Mouse (Mus musculus): ENCODE measurements around the gene Tle4.

Tle4 gene

DNA sequence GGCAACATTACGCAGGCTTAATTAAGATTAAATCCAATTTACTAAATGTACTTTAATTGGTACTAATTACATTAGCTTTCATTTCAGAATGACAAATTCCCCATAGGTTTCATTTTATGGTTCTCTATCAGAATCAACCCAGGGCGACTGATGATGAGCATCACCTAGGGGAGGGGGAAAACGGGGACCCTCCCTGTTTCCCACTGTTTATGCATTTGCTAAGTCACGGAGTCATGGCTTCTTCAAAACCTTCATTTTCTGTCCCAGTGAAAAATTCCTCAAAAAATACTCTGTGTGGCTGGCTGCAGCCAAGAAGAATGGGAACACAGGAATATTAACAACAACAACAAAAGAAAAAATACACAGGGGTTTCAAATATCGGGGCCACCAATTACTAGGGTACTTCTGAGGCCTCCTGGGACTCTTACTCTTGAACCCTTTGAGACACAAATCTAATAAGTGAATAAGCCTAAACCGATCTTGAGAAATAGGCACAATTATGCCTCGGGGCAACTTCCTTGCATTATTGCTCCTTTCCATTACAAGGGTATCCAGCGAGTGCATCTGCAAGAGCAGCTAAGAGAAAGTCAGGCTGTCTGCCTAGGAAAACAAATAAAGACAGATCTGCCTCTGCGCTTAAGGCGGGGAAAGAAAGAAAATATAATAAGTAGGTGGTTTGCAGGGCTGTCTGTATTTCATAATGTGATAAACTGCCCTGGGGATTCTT lies 5.9 kb downstream of the Tle4 start:
- no peak for DNase-seq (ENCODE audit: low read depth, low spot score)

DNA sequence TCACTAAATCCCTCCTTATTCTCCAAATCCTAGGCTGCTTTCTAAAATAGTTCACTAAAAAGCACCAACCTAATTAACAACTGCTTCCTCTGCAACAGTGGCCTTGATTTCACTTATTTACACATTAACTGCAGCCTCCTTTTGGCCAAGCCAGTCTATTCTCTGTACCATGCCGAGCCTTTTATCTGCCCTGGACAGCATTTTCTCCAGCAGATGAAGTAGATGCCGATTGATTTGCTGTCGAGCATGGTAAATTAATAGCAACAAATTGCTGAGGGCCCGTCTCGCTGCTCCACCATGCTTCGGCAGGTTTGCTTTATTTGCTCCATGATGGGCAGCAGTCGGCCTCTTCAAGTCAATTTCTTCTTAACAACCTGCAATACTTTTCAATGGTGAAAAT lies 7.7 kb downstream of the Tle4 start:
- DNase-seq (ENCODE audit: low read depth, low spot score): no peak

DNA sequence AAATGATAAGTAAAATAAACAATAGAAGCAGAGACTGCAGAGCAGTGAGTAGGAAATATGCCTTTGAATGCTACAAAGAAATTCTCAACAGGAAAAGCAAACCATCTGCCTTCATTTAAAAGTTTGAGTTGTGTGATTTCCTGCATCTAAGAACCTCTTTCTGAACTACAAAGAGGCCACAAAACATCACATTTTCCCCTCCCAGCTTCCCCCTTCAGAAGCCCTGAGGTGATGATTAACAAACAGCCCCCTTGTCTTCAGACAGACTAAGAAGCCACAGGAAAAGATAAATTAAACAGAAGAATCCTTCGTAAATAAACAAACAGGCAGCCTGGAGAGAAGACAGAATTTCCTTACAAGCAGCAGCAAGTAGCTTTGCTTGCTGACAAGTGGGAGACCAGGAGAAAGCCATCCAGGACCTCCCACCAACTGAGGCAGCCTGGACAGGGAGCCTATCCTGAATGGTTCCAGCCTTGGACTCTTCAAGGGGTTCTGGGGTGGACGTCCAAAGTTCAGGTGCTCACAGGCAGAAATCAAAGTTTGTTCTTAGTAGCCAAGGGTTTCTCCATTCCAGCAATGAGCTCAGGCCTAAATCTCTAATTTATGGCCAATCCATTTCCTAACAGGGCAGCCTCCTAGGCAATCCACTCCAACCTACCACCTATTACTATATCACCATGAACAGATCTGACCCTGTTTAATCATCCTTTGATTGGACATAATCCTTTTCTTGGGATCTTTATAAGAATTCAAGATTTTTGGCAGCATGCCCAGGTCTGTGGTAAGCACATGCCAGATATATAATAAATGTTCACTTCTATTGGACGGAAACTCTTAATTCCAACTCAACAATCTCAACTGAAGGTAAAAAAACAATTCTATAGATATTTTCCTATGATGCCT lies 9.4 kb downstream of the Tle4 start:
- DNase-seq (ENCODE audit: low read depth, low spot score): peak; percentile 44

DNA sequence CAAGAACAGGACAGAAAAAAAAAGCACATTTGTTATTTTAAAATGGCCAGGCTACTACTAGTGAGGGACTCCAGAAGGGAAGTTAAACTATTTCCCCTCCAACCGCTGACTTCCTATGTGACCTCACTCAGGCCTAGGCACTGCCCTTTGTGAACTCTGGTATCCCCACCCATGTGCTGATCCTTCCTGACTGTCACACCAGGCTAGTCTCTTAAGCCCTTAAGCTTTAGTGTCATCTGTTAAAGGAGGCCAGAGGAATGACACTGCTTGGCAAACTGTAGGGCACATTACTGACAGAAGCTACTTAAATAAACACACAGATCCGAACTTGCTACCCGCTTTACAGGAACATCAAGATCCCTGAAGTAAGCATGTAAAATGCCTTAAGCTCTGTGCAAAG lies 11.7 kb downstream of the Tle4 start:
- DNase-seq (ENCODE audit: low read depth, low spot score): no peak

DNA sequence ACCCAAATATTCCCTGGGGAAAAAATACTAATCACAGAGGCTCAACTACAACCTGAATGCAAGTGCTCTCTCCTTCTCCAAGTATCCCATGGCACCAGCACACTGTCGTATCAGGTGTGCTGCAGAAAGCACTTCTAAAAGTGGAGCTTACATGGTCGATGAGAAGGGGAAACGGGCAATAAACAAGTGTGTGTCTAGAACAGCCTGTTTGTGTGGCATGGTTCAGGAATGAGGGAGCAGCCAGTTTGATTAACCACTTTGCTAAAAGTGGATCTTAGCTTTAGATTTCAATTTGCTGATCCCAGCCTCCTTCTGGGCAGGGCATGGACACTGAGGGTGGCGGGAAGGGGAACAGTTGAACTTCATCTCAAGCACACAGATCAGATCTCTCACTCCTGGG lies 12.1 kb downstream of the Tle4 start:
- DNase-seq (ENCODE audit: low read depth, low spot score): no peak

- DNase-seq (ENCODE audit: low read depth, low spot score): no peak
Observed at GRCm38 (mm10) chr19:14585235-14585634, 12.6 kb downstream of the Tle4 start.

GRCm38 (mm10) chr19:14578698-14579097 lies 19.2 kb downstream of the Tle4 start:
- no peak for DNase-seq (ENCODE audit: low read depth, low spot score)

DNA sequence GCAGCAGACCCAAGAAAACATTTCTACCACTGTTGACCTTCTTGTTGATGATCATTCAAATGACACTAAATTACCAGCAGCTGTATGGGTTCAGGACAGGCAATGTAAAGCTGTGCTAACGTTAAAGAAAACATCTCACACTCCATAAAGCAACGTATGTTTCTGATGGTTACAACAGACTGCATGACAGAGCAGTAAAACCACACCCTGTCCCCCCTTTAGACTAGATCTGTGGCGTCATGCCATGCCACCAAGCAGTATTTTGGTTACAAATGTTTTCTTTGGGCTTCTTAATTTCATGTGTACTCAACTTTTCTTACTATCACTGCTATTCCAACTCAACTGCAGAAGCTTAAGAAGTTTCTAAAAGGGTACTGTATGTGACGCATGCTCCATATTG lies 19.8 kb downstream of the Tle4 start:
- no peak for DNase-seq (ENCODE audit: low read depth, low spot score)

DNA sequence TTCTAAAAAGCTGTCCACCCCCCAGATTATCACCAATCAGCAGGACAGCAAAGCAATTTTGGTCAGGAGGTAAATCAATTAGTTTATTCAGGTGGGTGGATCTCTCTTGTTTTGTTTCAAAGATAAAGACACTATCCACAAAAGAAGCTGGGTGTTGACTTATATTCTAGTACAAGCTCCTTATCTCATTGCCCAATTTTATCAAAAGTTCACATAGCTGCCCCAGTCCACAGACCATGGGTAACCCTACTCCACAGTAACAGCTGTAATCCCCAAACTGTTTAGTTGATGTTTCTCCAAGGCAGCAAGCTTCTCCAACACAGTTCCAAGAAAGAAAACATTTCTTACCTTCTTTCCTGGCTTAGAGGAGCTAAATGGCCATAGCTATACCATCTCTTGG lies 21.5 kb downstream of the Tle4 start:
- DNase-seq (ENCODE audit: low read depth, low spot score): no peak

DNA sequence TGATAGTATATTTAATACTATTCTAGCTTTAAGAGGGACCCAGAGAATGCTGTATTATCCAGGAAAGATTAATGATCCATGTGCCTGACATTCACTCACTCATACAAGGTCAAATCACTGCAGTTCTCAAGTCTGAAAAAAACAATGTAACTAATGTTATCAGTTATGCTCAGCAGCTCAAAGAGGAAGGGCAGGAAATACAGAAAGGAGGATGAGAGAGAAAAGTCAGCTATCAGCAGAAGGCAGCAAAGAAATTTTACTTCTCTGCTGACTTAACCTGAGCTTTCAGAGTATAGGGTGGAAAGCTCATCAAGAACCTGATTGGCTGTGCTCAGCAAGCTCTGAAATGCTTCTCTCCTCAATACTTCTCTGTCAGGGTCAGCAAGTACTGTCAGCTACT lies 29.0 kb downstream of the Tle4 start:
- DNase-seq (ENCODE audit: low read depth, low spot score): no peak

DNA sequence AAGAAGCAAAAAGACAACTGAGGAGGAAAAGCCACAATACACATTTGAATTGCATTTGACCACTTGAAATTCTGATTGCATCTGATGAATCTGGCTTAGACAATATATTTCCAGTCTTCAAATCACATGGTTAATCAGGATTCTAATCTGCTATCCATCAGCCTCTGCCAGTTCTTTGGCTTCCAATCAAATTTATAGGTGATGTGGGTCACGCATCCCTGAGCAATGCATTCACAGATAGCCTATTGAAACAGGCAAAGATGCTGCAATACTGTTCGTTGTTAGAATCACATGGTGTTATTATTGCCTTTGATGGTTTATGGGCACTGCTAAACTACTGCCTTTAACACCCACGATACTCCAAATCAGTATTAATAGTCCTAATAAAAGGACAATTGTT lies 30.8 kb downstream of the Tle4 start:
- DNase-seq (ENCODE audit: low read depth, low spot score): no peak

DNA sequence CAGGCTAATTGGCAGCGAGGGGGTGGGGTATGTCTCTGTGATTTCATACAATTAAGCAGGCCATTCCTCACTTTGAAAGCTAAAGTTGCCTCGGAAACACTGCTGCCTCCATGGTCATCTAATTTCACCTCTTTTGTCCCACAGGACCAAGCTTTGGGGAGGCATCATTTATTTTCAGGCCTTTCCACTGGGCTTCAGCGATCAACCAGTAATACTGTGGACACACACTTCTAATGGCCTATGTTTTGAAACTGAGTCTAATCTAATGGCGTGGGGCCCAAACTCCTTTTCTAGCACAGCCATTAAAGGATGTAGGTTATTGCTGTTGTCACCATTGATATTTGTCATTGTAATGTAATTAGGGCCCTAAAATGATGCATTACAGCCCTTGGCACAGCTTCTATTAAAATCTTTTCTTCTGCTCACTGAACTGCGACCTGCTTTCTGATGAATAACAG lies 31.3 kb downstream of the Tle4 start:
- DNase-seq (ENCODE audit: low read depth, low spot score): peak; percentile 44

DNA sequence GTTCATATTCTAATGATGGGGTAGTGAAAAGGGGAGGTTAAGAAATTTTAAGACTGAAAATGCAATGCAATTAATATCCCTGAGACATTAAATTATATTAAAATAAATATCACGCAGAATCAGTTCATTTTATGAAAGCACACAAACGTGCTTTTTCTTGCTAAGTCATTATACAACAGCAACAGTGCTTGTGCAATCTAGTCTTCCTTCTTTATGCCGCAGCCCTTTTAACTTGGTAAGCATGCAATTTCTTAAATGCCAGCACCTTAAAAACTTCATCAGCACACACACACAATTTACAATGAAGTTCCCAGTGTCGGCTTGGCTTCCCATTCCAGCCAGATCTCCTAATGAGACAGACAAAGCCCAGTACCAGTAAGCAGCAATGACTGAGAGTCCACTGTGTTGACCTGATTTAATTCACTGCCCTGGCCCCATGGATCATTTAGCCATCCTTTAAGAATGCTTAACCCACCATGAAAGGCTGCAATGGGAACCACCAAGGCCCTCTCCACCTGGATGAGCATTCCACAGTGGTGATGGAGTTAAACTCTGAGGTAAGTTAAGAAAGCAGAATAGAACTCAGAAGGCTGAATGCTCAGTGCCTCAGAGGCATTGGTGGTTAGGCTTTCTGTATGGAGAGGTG lies 32.3 kb downstream of the Tle4 start:
- no peak for DNase-seq (ENCODE audit: low read depth, low spot score)

DNA sequence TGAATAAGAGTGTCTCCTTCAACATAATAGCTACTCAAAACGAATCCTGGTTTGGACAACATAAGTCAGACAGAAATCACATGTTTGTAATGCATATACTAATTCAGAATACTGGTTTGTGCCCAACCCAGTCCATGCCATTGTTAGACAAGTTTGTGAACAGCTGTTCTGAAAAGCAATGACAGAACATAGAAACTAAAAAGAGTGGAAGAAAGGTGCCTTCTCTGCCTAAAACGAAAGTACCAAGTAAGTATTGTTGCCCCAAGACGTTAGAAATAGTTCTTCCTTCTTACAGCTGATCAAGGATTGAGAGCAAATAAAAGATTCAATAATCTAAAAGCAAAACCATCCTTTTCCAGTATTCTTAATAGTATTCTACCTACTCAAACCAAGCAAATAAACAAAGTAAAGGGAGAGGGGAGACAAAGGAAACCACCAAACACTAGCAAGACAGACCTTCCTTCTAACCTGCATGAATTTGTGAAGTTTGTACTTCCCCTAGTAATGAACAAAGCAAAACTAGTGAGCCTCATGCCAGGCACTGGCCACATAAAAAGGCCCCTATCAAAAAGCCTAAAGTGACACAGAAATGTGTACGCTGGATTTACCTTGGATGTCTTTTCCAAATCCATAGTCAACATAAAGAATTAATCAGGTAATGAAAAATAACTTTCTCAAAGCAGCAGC lies 34.4 kb downstream of the Tle4 start:
- no peak for DNase-seq (ENCODE audit: low read depth, low spot score)

DNA sequence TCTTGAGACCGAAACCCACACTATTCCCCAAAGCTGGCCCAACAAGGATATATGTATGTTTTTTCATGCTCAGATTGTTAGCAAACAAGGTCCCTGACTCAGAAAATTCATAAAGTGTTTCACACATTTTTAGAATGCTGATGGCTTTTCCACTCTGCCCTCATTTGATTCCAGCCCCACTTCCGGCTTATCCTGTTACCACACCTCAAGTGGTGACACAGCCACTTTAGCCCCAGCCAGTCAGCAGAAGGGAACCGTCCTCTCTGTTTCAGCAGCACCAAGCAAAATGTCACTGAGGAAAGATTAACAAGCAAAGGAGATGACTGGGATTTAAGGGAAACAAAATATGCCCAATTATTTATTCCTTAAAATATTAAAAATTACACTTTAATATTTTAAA lies 50.0 kb downstream of the Tle4 start:
- DNase-seq (ENCODE audit: low read depth, low spot score): no peak

GRCm38 (mm10) chr19:14547133-14547842 lies 50.6 kb downstream of the Tle4 start:
- no peak for DNase-seq (ENCODE audit: low read depth, low spot score)

GRCm38 (mm10) chr19:14545485-14545884 lies 52.4 kb downstream of the Tle4 start:
- no peak for DNase-seq (ENCODE audit: low read depth, low spot score)

DNA sequence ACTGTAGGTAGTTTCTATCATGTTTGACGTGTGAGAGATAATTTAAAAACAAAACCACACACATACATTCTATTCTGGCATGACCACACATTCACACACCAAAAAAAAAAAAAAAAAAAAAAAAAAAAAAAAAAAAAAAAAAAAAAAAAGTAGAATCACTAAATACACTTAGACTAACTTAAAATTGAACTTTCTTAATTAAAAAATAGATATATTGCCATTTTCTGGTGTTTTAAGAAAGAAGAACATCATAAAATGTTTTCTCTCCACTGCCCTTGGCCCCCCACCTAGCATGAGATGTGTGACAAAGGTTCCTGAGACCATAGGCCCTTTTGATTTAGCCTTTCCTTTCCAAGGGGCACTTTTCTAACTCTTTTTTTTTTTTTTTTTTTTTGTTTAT lies 54.5 kb downstream of the Tle4 start:
- no peak for DNase-seq (ENCODE audit: low read depth, low spot score)

- no peak for DNase-seq (ENCODE audit: low read depth, low spot score)
Observed at GRCm38 (mm10) chr19:14540678-14541077, 57.2 kb downstream of the Tle4 start.

GRCm38 (mm10) chr19:14536676-14537075 lies 61.2 kb downstream of the Tle4 start:
- no peak for DNase-seq (ENCODE audit: low read depth, low spot score)

- DNase-seq (ENCODE audit: low read depth, low spot score): no peak
Observed at GRCm38 (mm10) chr19:14534447-14534846, 63.4 kb downstream of the Tle4 start.
